Mouse (Mus musculus) spleen, adult 12 weeks (tissue): ENCODE data around the gene Nck2.

Experiments used
- DNase-seq: peaks from one replicate; pipeline ENCODE4 v3.0.0; 2022; ENCODE audit warnings: low spot score

The Nck2 gene

DNA sequence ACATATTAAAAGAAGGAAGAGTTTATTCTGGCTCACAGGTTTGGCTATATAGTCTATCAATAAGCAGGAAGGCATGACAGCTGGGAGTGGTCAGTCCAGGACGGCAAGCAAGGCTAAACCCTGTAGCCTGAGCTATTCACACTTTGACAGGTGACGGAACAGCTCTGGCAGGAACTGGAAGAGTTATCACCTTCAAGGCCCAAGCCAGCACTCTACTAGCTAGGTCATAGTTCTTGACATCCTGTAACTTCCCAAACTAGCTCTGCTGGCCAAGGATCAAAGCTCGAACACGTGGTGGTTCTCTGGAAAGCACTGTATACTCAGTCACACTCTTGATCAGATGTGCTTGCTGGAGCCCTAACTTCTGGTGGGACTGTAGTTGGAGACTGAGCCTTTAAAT, 10.5 kb upstream of the Nck2 start:
- no peak for DNase-seq

- DNase-seq = no peak
Observed at GRCm38 (mm10) chr1:43436554-43436953, 7.8 kb upstream of the Nck2 start.

- DNase-seq = no peak
Observed at GRCm38 (mm10) chr1:43439261-43439660, 5.1 kb upstream of the Nck2 start.

DNA sequence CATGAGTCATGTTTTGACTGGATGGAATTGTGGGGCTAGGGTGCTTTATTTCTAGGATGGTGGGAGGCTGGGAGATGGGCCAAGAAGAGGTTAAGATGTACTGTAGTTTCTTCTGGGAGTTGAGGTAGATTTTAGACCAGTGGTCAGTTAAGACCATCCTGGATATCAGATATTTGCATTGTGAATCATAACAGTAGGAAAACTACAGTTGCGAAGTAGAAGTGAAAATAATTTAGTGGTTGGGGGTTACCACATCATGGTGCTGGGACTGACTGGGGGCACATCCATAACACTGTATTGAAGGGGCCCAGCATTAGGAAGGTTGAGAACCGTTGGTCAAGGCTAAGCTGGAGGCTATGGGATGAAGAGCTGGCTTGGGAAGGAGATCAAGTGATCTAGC, 1.8 kb upstream of the Nck2 start:
- DNase-seq = no peak

- peak; percentile 52 for DNase-seq
Observed at GRCm38 (mm10) chr1:43445170-43446088, 1.1 kb downstream of the Nck2 start.

- peak; percentile 15 for DNase-seq
Observed at GRCm38 (mm10) chr1:43446089-43446533, 1.7 kb downstream of the Nck2 start.

DNA sequence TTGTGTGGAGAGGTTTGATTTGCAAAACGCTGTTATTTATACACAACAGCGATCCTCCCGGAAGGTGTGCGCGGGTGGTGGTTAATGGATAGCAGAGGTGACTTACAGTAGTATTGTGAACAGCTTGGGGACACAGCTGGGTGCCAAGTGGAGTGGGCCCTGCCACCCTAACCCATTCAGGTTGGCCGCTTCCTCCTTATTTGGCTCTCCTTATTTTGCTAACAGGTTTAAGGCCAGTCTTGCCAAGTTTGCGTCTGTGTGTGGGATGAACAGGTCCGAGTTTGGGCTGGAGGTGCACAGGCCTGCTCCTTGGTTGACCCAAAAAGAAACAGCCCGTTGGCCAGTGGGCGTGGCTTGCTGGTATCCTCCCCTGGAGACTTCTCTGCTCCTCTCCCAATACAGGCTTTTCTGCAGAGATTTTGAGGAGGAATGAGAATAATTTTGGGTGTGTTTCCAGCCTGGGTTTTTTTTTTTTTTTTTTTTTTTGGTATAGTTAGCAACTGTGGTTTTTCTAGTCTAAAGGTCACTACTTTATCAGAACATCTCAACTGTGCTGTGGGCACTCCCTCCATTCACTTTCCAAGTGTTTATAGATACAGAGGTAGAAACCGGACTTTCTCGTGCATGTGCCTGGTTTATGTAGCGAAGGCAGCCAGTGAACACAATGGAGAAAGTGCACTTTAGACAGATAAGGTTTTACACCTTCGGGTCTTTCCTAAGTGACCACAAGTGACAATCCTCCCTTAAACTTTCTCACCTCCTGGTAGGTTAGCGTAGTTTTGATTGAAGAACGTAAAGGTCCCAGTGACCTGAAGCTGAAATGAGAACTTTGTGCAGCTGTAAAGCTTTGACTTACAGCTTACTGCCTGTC, 2.6 kb downstream of the Nck2 start:
- DNase-seq = peak; percentile 14

GRCm38 (mm10) chr1:43447602-43448287, 3.4 kb downstream of the Nck2 start:
- DNase-seq = no peak

DNA sequence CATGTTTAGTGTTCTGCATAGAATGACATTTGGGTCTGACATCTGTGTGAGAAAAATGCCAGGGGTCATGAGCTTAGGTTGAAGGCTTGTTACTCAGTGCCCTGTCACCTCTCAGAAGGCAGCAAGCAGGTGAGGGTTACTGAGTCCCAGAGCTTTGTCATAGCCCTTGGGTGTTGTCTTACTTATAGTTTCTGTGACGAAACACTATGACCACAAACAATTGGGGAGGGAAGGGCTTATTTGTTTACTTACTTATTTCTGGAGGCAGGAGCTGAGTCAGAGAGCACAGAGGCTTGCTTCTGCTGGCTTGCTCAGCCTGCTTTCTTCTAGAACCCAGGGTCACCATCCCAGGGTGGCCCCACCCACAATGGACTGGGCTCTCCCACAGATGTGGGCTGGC, 6.4 kb downstream of the Nck2 start:
- DNase-seq = no peak

GRCm38 (mm10) chr1:43453683-43454082, 9.3 kb downstream of the Nck2 start:
- DNase-seq = no peak

DNA sequence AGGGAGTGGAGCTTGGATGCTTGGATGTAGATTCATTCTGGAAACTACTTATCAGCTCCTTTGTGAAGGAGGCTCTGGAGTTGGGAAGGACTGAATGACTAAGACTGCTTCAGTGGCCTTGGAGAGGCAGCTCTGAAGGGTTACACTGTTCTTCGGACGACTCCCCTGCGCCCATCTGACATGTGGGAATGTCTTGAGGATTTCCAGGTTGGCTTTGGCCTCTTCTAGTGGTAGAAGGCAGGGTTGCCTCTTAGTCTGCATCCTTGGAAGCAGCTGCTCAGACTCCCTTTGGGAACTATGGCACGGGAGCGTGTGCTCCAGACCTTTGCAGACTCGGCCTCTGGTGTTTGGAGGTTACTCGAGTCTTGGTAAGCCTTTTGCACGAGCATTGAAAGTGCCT, 10.4 kb downstream of the Nck2 start:
- no peak for DNase-seq

GRCm38 (mm10) chr1:43455196-43455595, 10.8 kb downstream of the Nck2 start:
- DNase-seq = no peak

- DNase-seq = no peak
Observed at GRCm38 (mm10) chr1:43457012-43457766, 12.8 kb downstream of the Nck2 start.

GRCm38 (mm10) chr1:43460468-43460867, 16.1 kb downstream of the Nck2 start:
- no peak for DNase-seq

DNA sequence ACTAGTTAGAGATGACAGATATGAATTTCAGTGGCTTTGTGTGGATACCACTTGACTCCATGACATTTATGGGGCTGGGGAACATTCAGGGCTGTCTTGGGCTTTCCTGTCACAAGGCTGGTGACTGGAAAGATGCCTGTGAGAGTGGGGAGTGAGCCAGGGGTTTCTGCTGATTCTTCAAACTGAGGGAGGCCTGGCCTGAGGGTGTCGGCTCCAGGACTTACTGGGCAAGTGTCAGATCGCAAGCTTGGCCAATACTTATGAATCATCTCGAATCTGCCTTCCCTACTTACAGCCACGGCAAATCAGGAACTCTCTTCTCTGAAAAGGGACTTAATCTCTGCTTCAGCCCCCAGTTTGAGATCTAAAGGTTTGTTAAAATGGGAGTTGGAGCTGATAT, 18.3 kb downstream of the Nck2 start:
- DNase-seq = no peak

- DNase-seq = no peak
Observed at GRCm38 (mm10) chr1:43463941-43464682, 19.7 kb downstream of the Nck2 start.

GRCm38 (mm10) chr1:43464976-43465375, 20.6 kb downstream of the Nck2 start:
- no peak for DNase-seq

DNA sequence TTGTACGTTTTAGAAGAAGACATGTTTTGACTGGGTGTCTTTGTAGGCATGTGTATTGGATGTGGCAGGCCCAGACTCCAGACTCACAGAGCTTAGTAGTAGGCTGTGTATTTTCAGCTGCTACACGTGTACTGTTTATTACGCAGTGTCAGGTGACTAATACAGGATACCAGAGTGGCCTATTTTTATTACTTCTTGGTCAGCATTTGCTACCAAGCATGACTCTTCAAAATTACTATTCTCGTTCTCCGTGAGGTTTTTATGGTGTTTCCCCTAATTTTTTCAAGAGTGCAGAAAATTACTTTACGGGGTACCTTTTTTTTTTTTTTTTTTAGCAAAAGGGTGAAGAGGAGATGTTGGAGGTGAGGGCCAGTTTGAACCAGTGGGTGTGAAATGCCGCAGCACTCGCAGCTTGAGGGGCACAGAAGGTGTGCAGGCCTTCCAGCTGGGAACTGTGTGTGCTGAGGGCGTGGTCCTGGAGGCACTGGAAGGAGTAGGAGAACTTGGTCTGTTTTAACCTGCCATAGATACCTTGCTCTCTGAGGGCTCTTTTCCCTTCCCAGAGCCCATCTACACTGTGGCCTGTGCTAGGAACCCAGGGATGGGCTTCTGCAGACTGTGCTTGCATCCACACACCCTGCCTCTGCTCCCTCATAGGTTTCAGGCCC, 21.7 kb downstream of the Nck2 start:
- no peak for DNase-seq

DNA sequence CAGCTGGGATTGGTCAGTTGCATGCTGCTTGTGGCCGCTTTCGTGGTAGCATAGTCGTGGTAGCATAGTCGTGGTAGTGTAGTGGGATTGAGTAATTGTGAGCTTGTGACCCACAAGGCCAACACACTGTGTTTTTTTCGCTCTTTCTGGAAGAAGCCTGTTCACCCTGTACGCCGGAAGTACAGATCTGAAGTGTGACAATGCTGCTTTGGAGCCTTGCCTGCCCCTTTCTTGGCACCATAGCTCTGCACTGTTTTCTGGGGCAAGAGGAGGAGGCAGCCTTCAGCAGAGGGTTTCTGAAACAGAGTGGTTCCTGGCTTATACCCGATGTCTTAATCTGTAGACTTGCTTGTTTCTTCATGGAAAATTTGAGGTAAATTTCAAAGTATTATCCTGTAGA, 23.3 kb downstream of the Nck2 start:
- DNase-seq = no peak

DNA sequence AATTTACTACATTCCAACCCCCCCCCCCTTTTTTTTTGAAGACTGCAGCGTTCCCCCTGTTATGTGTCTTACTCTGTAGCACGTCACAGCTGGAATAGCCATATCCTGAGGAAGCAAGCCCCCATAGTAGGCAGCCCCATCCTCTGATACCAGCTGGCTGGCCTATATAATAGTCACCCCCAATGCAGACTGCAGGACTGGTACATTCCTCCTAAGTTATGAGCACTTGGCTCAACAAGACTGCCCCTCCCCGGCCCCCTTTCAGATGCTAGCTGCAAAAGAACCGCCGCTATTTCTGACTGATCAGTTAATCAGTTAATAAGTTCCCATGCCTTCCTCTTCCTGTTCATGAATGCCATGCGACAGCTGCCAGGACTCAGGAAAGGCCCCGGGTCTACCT, 23.8 kb downstream of the Nck2 start:
- DNase-seq = no peak
